Mouse (Mus musculus): ENCODE results near the gene 1700023F06Rik.
"Not testable (repeated sequence)": the region's sequence is repeated elsewhere in the genome, so short reads cannot be mapped to it uniquely, and the experiment has no call there.

The 1700023F06Rik gene

GRCm38 (mm10) chr11:103222718-103223117 lies 14.4 kb upstream of the 1700023F06Rik start:
- not testable (repeated sequence) for DNase-seq (ENCODE audit: low spot score)

GRCm38 (mm10) chr11:103221437-103221836 lies 13.1 kb upstream of the 1700023F06Rik start:
- no peak for DNase-seq (ENCODE audit: low spot score)

- no peak for DNase-seq (ENCODE audit: low spot score)
Observed at GRCm38 (mm10) chr11:103219995-103220394, 11.6 kb upstream of the 1700023F06Rik start.

GRCm38 (mm10) chr11:103219259-103219658 lies 10.9 kb upstream of the 1700023F06Rik start:
- DNase-seq (ENCODE audit: low spot score), result no peak

- DNase-seq (ENCODE audit: low spot score), result no peak
Observed at GRCm38 (mm10) chr11:103218517-103218901, 10.2 kb upstream of the 1700023F06Rik start.

GRCm38 (mm10) chr11:103217790-103218516 lies 9.6 kb upstream of the 1700023F06Rik start, which contains the start of gene Spata32:
Spata32 (minus strand) TSS chr11:103218432.
- peak; percentile 49 for DNase-seq (ENCODE audit: low spot score)

- DNase-seq (ENCODE audit: low spot score), result no peak
Observed at GRCm38 (mm10) chr11:103215355-103215754, 7.0 kb upstream of the 1700023F06Rik start.

GRCm38 (mm10) chr11:103213712-103214111 lies 5.4 kb upstream of the 1700023F06Rik start:
- no peak for DNase-seq (ENCODE audit: low spot score)

GRCm38 (mm10) chr11:103210291-103210690 lies 1.9 kb upstream of the 1700023F06Rik start:
- DNase-seq (ENCODE audit: low spot score), result no peak

GRCm38 (mm10) chr11:103206203-103206602 lies 2.2 kb downstream of the 1700023F06Rik start:
- DNase-seq (ENCODE audit: low spot score), result no peak

- no peak for DNase-seq (ENCODE audit: low spot score)
Observed at GRCm38 (mm10) chr11:103202376-103202775, 6.0 kb downstream of the 1700023F06Rik start.

- DNase-seq (ENCODE audit: low spot score), result peak; percentile 43
Observed at GRCm38 (mm10) chr11:103201664-103202063, 6.7 kb downstream of the 1700023F06Rik start.

- DNase-seq (ENCODE audit: low spot score), result peak; percentile 58
Observed at GRCm38 (mm10) chr11:103198911-103199803, 9.2 kb downstream of the 1700023F06Rik start.

- DNase-seq (ENCODE audit: low spot score), result no peak
Observed at GRCm38 (mm10) chr11:103198339-103198738, 10.0 kb downstream of the 1700023F06Rik start.

GRCm38 (mm10) chr11:103197340-103197739 lies 11.0 kb downstream of the 1700023F06Rik start:
- DNase-seq (ENCODE audit: low spot score), result no peak

- no peak for DNase-seq (ENCODE audit: low spot score)
Observed at GRCm38 (mm10) chr11:103195656-103196055, 12.7 kb downstream of the 1700023F06Rik start.

- DNase-seq (ENCODE audit: low spot score), result no peak
Observed at GRCm38 (mm10) chr11:103195236-103195635, 13.1 kb downstream of the 1700023F06Rik start.

- DNase-seq (ENCODE audit: low spot score), result no peak
Observed at GRCm38 (mm10) chr11:103193825-103194168, 14.6 kb downstream of the 1700023F06Rik start.

GRCm38 (mm10) chr11:103192956-103193824 lies 15.2 kb downstream of the 1700023F06Rik start:
- no peak for DNase-seq (ENCODE audit: low spot score)

GRCm38 (mm10) chr11:103192230-103192955 lies 16.0 kb downstream of the 1700023F06Rik start:
- no peak for DNase-seq (ENCODE audit: low spot score)

- peak; percentile 55 for DNase-seq (ENCODE audit: low spot score)
Observed at GRCm38 (mm10) chr11:103184891-103185290, 23.5 kb downstream of the 1700023F06Rik start.
